Mouse (Mus musculus) liver, postnatal 0 days (tissue): ENCODE measurements around the gene Eif3c.

ENCODE experiments used
- CTCF ChIP-seq: sonication (generic); IDR thresholded peaks from 2 replicates; pipeline ENCODE4 v1.5.1; 2016; ENCODE audit warnings: antibody characterized with exemption, low read depth
- EP300 ChIP-seq: IDR thresholded peaks from 2 replicates; pipeline ENCODE4 v1.6.1; 2016; ENCODE audit warnings: antibody characterized with exemption, low read depth, mild to moderate bottlenecking

- TF ChIP-seq CTCF (no peak), EP300 (no peak)
Observed at GRCm38 (mm10) chr7:126556635-126557034, 9.6 kb downstream of the Eif3c start.
